Mouse (Mus musculus): ENCODE results near the gene Gm34653.

Gene Gm34653

DNA sequence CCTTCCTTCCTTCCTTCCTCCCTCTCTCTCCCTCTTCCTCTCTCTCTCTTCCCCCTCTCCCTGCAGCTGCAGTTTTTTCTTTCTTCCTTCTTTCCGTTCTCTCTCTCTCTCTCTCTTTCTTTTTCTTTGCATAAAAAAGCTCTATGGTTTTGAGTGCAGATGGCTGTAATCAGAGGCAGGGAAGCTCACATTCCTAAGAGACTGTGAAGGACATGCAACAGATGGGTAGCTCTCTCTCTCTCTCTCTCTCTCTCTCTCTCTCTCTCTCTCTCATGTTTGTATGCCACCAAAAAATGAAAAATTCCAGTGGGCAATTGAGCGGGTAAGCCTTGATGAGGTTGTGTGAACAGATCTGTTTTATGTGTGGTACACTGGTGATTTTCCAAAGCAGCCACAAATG lies 51.4 kb downstream of the Gm34653 start:
- DNase-seq (ENCODE audit: low spot score): no peak

Data from ovary, postnatal 36 days (tissue).